Mouse (Mus musculus) midbrain, embryonic 15.5 days (tissue): ENCODE measurements around the gene Ttc21a. TPM values are rescaled to one million over a fixed set of nuclear protein-coding genes. Genes with fewer than 3 reads are reported as not detected.

ENCODE experiments used
- ATAC-seq: fragments of 200-750 bp; cut with Nextera tagmentation; replicated peaks from 2 replicates; pipeline ENCODE4 v1.8.0; 2017; ENCODE audit warnings: moderate TSS enrichment
- H3K27ac ChIP-seq: fragments of 300-500 bp; sonication (generic); 2 replicates; pipeline ENCODE4 v1.5.1; 2015; ENCODE audit warnings: mild to moderate bottlenecking, inconsistent platforms
- H3K27me3 ChIP-seq: fragments of 300-500 bp; sonication (generic); replicated peaks from 2 replicates; pipeline ENCODE4 v1.6.1; 2015; ENCODE audit warnings: inconsistent platforms
- H3K36me3 ChIP-seq: fragments of 300-500 bp; sonication (generic); replicated peaks from 2 replicates; pipeline ENCODE4 v1.6.1; 2015; ENCODE audit warnings: inconsistent platforms
- H3K4me1 ChIP-seq: fragments of 300-500 bp; sonication (generic); 2 replicates; pipeline ENCODE4 v1.6.1; 2015; ENCODE audit warnings: inconsistent platforms
- H3K4me2 ChIP-seq: fragments of 300-500 bp; sonication (generic); 2 replicates; pipeline ENCODE4 v1.6.1; 2015; ENCODE audit warnings: inconsistent platforms, mild to moderate bottlenecking, moderate library complexity
- H3K4me3 ChIP-seq: fragments of 300-500 bp; sonication (generic); 2 replicates; pipeline ENCODE4 v1.5.1; 2015; ENCODE audit warnings: mild to moderate bottlenecking, inconsistent platforms
- H3K9ac ChIP-seq: fragments of 300-500 bp; sonication (generic); 2 replicates; pipeline ENCODE4 v1.6.1; 2015; ENCODE audit warnings: mild to moderate bottlenecking, inconsistent platforms
- H3K9me3 ChIP-seq: fragments of 300-500 bp; sonication (generic); 2 replicates; pipeline ENCODE4 v1.6.1; 2016; ENCODE audit warnings: inconsistent platforms
- WGBS: fragments of 180-500 bp; shearing (Covaris S2); methylation state at CpG from one replicate; pipeline ENCODE4 v1.1.7; 2015; ENCODE audit warnings: mixed read lengths; 5-methylcytosine and 5-hydroxymethylcytosine counted together
- polyA plus RNA-seq: library from polyadenylated mRNA; unstranded; fragments of >200 nt; fragmentation: Nextera tagmentation; extraction: Ambion mirVana; gene quantifications from 2 replicates; pipeline ENCODE4 v1.2.1, GENCODE M21; 2015

Gene Ttc21a
- 1.0 and 1.4 TPM in 2 replicates for polyA plus RNA-seq

- peak; percentile 97 for ATAC-seq
- peak within 1 kb of the TSS; percentile 86 for H3K4me3 ChIP-seq
- H3K4me2 ChIP-seq, result peak within 1 kb of the TSS; percentile 90
- H3K9ac ChIP-seq, result peak within 1 kb of the TSS; percentile 93
- H3K9me3 ChIP-seq, result no peaks in the 10 kb centered on the region
- WGBS, result 3% methylated on average over 40 of the region's 40 CpGs
- peaks cover 15% of the 10 kb centered on the region for H3K4me1 ChIP-seq
- no peaks in the 10 kb centered on the region for H3K27me3 ChIP-seq
- H3K36me3 ChIP-seq, result no peaks in the 10 kb centered on the region
- peak within 1 kb of the TSS; percentile 80 for H3K27ac ChIP-seq
Measured at GRCm38 (mm10) chr9:119937005-119937773, at the start of gene Ttc21a, which contains the start of gene Gorasp1. Ttc21a (plus strand) TSS chr9:119937606. Gorasp1 (minus strand) TSS chr9:119937565.

GRCm38 (mm10) chr9:119888843-119889246 lies 48.6 kb upstream of the Ttc21a start:
- Histone ChIP-seq H3K4me2 (no peak overlapping the region), H3K27ac (peak overlapping the region; percentile 60), H3K36me3 (no peaks in the 10 kb centered on the region), H3K4me3 (no peak overlapping the region), H3K9ac (no peak overlapping the region), H3K27me3 (peaks cover 6% of the 10 kb centered on the region), H3K9me3 (no peaks in the 10 kb centered on the region), H3K4me1 (peaks cover 19% of the 10 kb centered on the region)
- ATAC-seq, result peak; percentile 67; the same call in 1 of the 2 replicates
- WGBS, result 6% methylated on average over 2 of the region's 2 CpGs

- Histone ChIP-seq H3K4me1 (peaks cover 22% of the 10 kb centered on the region), H3K9me3 (no peaks in the 10 kb centered on the region), H3K4me2 (no peak overlapping the region), H3K27me3 (peaks cover 6% of the 10 kb centered on the region), H3K4me3 (no peak overlapping the region), H3K9ac (no peak overlapping the region), H3K27ac (peak overlapping the region; percentile 60), H3K36me3 (no peaks in the 10 kb centered on the region)
- ATAC-seq, result no peak
- 63% methylated on average over 9 of the region's 9 CpGs for WGBS
Measured at GRCm38 (mm10) chr9:119889446-119889845, 48.0 kb upstream of the Ttc21a start.

- Histone ChIP-seq H3K27ac (no peak overlapping the region), H3K4me2 (no peak overlapping the region), H3K9ac (no peak overlapping the region), H3K9me3 (no peaks in the 10 kb centered on the region), H3K4me1 (peaks cover 27% of the 10 kb centered on the region), H3K36me3 (no peaks in the 10 kb centered on the region), H3K4me3 (no peak overlapping the region), H3K27me3 (peaks cover 6% of the 10 kb centered on the region)
- 41% methylated on average over 2 of the region's 2 CpGs for WGBS
- no peak for ATAC-seq
Measured at GRCm38 (mm10) chr9:119890692-119891091, 46.7 kb upstream of the Ttc21a start.

- Histone ChIP-seq H3K27ac (peak overlapping the region; percentile 86; the same call in 1 of the 2 replicates), H3K4me3 (peak overlapping the region; percentile 97; the same call in 1 of the 2 replicates), H3K4me2 (peak overlapping the region; percentile 68), H3K4me1 (peaks cover 29% of the 10 kb centered on the region), H3K27me3 (peaks cover 6% of the 10 kb centered on the region), H3K36me3 (no peaks in the 10 kb centered on the region), H3K9ac (no peak overlapping the region), H3K9me3 (no peaks in the 10 kb centered on the region)
- WGBS, result 86% methylated on average over 5 of the region's 5 CpGs
- no peak for ATAC-seq
Measured at GRCm38 (mm10) chr9:119893881-119894280, 43.5 kb upstream of the Ttc21a start.

GRCm38 (mm10) chr9:119894339-119895009 lies 42.9 kb upstream of the Ttc21a start, which contains the start of gene Wdr48:
Wdr48 (plus strand) TSS chr9:119894878.
- peaks cover 6% of the 10 kb centered on the region for H3K27me3 ChIP-seq
- peak within 1 kb of the TSS; percentile 86 for H3K27ac ChIP-seq
- H3K4me2 ChIP-seq, result peak within 1 kb of the TSS; percentile 91
- peaks cover 23% of the 10 kb centered on the region for H3K4me1 ChIP-seq
- H3K4me3 ChIP-seq, result peak within 1 kb of the TSS; percentile 97
- 4% methylated on average over 34 of the region's 34 CpGs for WGBS
- H3K9me3 ChIP-seq, result no peaks in the 10 kb centered on the region
- peak; percentile 99 for ATAC-seq
- H3K9ac ChIP-seq, result peak within 1 kb of the TSS; percentile 82
- no peaks in the 10 kb centered on the region for H3K36me3 ChIP-seq

GRCm38 (mm10) chr9:119895040-119895721 lies 42.2 kb upstream of the Ttc21a start:
- Histone ChIP-seq H3K9me3 (no peaks in the 10 kb centered on the region), H3K4me2 (peak overlapping the region; percentile 91), H3K9ac (peak overlapping the region; percentile 82), H3K27ac (peak overlapping the region; percentile 86), H3K4me1 (peaks cover 19% of the 10 kb centered on the region), H3K36me3 (no peaks in the 10 kb centered on the region), H3K4me3 (peak overlapping the region; percentile 97), H3K27me3 (peaks cover 6% of the 10 kb centered on the region)
- WGBS, result 1% methylated on average over 65 of the region's 71 CpGs
- ATAC-seq, result peak; percentile 71

- H3K27ac ChIP-seq, result no peak overlapping the region
- H3K4me3 ChIP-seq, result no peak overlapping the region
- no peaks in the 10 kb centered on the region for H3K9me3 ChIP-seq
- peaks cover 15% of the 10 kb centered on the region for H3K4me1 ChIP-seq
- WGBS, result 94% methylated on average over 2 of the region's 2 CpGs
- H3K4me2 ChIP-seq, result no peak overlapping the region
- H3K27me3 ChIP-seq, result no peaks in the 10 kb centered on the region
- H3K36me3 ChIP-seq, result peaks cover 11% of the 10 kb centered on the region
- no peak overlapping the region for H3K9ac ChIP-seq
- ATAC-seq, result no peak
Measured at GRCm38 (mm10) chr9:119899446-119899845, 38.0 kb upstream of the Ttc21a start.

GRCm38 (mm10) chr9:119902410-119903151 lies 34.8 kb upstream of the Ttc21a start:
- ATAC-seq, result no peak

GRCm38 (mm10) chr9:119908708-119909107 lies 28.7 kb upstream of the Ttc21a start:
- WGBS, result 95% methylated on average over 3 of the region's 3 CpGs
- Histone ChIP-seq H3K27me3 (no peaks in the 10 kb centered on the region), H3K9me3 (no peaks in the 10 kb centered on the region), H3K4me2 (no peak overlapping the region), H3K9ac (no peak overlapping the region), H3K4me3 (no peak overlapping the region), H3K4me1 (no peaks in the 10 kb centered on the region), H3K36me3 (peaks cover 64% of the 10 kb centered on the region), H3K27ac (no peak overlapping the region)
- no peak for ATAC-seq

More at GRCm38 (mm10) chr9:119902410-119903151, 34.8 kb upstream of the Ttc21a start:
- 84% methylated on average over 12 of the region's 12 CpGs for WGBS
- no peak overlapping the region for H3K9ac ChIP-seq
- H3K9me3 ChIP-seq, result no peaks in the 10 kb centered on the region
- no peaks in the 10 kb centered on the region for H3K27me3 ChIP-seq
- H3K4me1 ChIP-seq, result no peaks in the 10 kb centered on the region
- no peak overlapping the region for H3K4me3 ChIP-seq
- no peak overlapping the region for H3K27ac ChIP-seq
- no peak overlapping the region for H3K4me2 ChIP-seq
- peaks cover 39% of the 10 kb centered on the region for H3K36me3 ChIP-seq

GRCm38 (mm10) chr9:119909931-119910330 lies 27.5 kb upstream of the Ttc21a start:
- Histone ChIP-seq H3K9ac (no peak overlapping the region), H3K9me3 (no peaks in the 10 kb centered on the region), H3K36me3 (peaks cover 58% of the 10 kb centered on the region), H3K4me1 (no peaks in the 10 kb centered on the region), H3K27me3 (no peaks in the 10 kb centered on the region), H3K4me2 (no peak overlapping the region), H3K4me3 (no peak overlapping the region), H3K27ac (no peak overlapping the region)
- 85% methylated on average over 3 of the region's 3 CpGs for whole genome bisulfite sequencing
- ATAC-seq, result no peak
